Mouse (Mus musculus) frontal cortex, postnatal 14 days (tissue): ENCODE measurements around the gene Pfkm.

Experiments
- DNase-seq, 2 experiments: peaks; one replicate each; pipeline ENCODE4 v3.0.0; 2022; ENCODE audit warnings: low spot score in 2 of 2

Pfkm gene

GRCm38 (mm10) chr15:98098519-98098918 lies 6.1 kb downstream of the Pfkm start:
- no peak for DNase-seq

- DNase-seq = no peak
Observed at GRCm38 (mm10) chr15:98102401-98102800, 10.0 kb downstream of the Pfkm start.

GRCm38 (mm10) chr15:98106506-98106905 lies 14.1 kb downstream of the Pfkm start:
- DNase-seq = no peak

GRCm38 (mm10) chr15:98107230-98107629 lies 14.8 kb downstream of the Pfkm start:
- DNase-seq = no peak

- DNase-seq = no peak
Observed at GRCm38 (mm10) chr15:98107703-98108296, 15.4 kb downstream of the Pfkm start.

- peak; percentile 81 to 84 for DNase-seq
Observed at GRCm38 (mm10) chr15:98108297-98109152, 16.1 kb downstream of the Pfkm start.

GRCm38 (mm10) chr15:98111791-98112190 lies 19.4 kb downstream of the Pfkm start:
- no peak for DNase-seq

GRCm38 (mm10) chr15:98114098-98114851 lies 21.9 kb downstream of the Pfkm start:
- no peak for DNase-seq

- no peak for DNase-seq
Observed at GRCm38 (mm10) chr15:98114852-98115778, 22.7 kb downstream of the Pfkm start.

- DNase-seq = no peak
Observed at GRCm38 (mm10) chr15:98115779-98116163, 23.4 kb downstream of the Pfkm start.

GRCm38 (mm10) chr15:98116287-98116686 lies 23.9 kb downstream of the Pfkm start:
- no peak for DNase-seq

GRCm38 (mm10) chr15:98119363-98119762 lies 27.0 kb downstream of the Pfkm start:
- DNase-seq = no peak

- no peak for DNase-seq
Observed at GRCm38 (mm10) chr15:98120831-98121230, 28.4 kb downstream of the Pfkm start.

- no peak for DNase-seq
Observed at GRCm38 (mm10) chr15:98131001-98131400, 38.6 kb downstream of the Pfkm start.

- no peak for DNase-seq
Observed at GRCm38 (mm10) chr15:98131451-98131850, 39.1 kb downstream of the Pfkm start.

GRCm38 (mm10) chr15:98131942-98132655 lies 39.7 kb downstream of the Pfkm start:
- DNase-seq = no peak

- DNase-seq = no peak
Observed at GRCm38 (mm10) chr15:98133471-98133870, 41.1 kb downstream of the Pfkm start.

GRCm38 (mm10) chr15:98134034-98134433 lies 41.6 kb downstream of the Pfkm start:
- DNase-seq = no peak

GRCm38 (mm10) chr15:98134666-98135065 lies 42.3 kb downstream of the Pfkm start:
- DNase-seq = no peak

GRCm38 (mm10) chr15:98135671-98136070 lies 43.3 kb downstream of the Pfkm start:
- no peak for DNase-seq

- no peak for DNase-seq
Observed at GRCm38 (mm10) chr15:98136871-98137270, 44.5 kb downstream of the Pfkm start.
